Mouse (Mus musculus): ENCODE data around the gene Yes1. TPM values are rescaled to one million over a fixed set of nuclear protein-coding genes. Genes with fewer than 3 reads are reported as not detected.

Gene Yes1
- polyA plus RNA-seq (2015; fragmentation: Nextera tagmentation; extraction: Ambion mirVana) = 25.8 and 28.0 TPM in 2 replicates

- Histone ChIP-seq H3K36me3 (ENCODE audit: insufficient read depth, low read length) (no peaks in the 10 kb centered on the region), H3K4me2 (ENCODE audit: low read length) (peak within 1 kb of the TSS; percentile 78), H3K27me3 (ENCODE audit: insufficient read depth, low read length) (no peaks in the 10 kb centered on the region), H3K4me1 (replicated peaks; ENCODE audit: insufficient read depth, low read length) (0 out of 2 replicates have a peak, but pooled peaks cover 5% of the 10 kb centered on the region), H3K27ac (peak within 1 kb of the TSS; percentile 95), H3K9me3 (replicated peaks; ENCODE audit: low read length) (no peaks in the 10 kb centered on the region), H3K9ac (ENCODE audit: low read depth, low read length) (peak within 1 kb of the TSS; percentile 85), H3K4me3 (replicated peaks; ENCODE audit: low read depth, low read length) (peak within 1 kb of the TSS; percentile 95)
- ATAC-seq (replicated peaks; ENCODE audit: low FRiP score, low read depth) = peak; percentile 94
- under 1% methylated on average over 51 of the region's 69 CpGs for WGBS
- TF ChIP-seq CTCF (IDR thresholded peaks at IDR 0.05; ENCODE audit: low read depth) = no peak
- peak; percentile 93 for DNase-seq (ENCODE audit: low spot score)
Measured at GRCm38 (mm10) chr5:32610801-32611340, at the start of gene Yes1. Yes1 (plus strand) TSS chr5:32611171.

GRCm38 (mm10) chr5:32564697-32565096, 46.3 kb upstream of the Yes1 start:
- Histone ChIP-seq H3K9ac (ENCODE audit: low read depth, low read length) (no peak overlapping the region), H3K27ac (no peak overlapping the region), H3K4me2 (ENCODE audit: low read length) (no peak overlapping the region), H3K9me3 (replicated peaks; ENCODE audit: low read length) (no peaks in the 10 kb centered on the region), H3K36me3 (ENCODE audit: insufficient read depth, low read length) (no peaks in the 10 kb centered on the region), H3K4me1 (replicated peaks; ENCODE audit: insufficient read depth, low read length) (no peaks in the 10 kb centered on the region), H3K27me3 (ENCODE audit: insufficient read depth, low read length) (no peaks in the 10 kb centered on the region), H3K4me3 (replicated peaks; ENCODE audit: low read depth, low read length) (no peak overlapping the region)
- 59% methylated on average over 1 of the region's 1 CpGs for WGBS
- TF ChIP-seq CTCF (IDR thresholded peaks at IDR 0.05; ENCODE audit: low read depth) = no peak
- ATAC-seq (replicated peaks; ENCODE audit: low FRiP score, low read depth) (no peak), DNase-seq (ENCODE audit: low spot score) (no peak)

GRCm38 (mm10) chr5:32571802-32572201, 39.2 kb upstream of the Yes1 start:
- WGBS = 50% methylated on average over 5 of the region's 5 CpGs
- Histone ChIP-seq H3K4me1 (replicated peaks; ENCODE audit: insufficient read depth, low read length) (no peaks in the 10 kb centered on the region), H3K36me3 (ENCODE audit: insufficient read depth, low read length) (no peaks in the 10 kb centered on the region), H3K9me3 (replicated peaks; ENCODE audit: low read length) (no peaks in the 10 kb centered on the region), H3K27me3 (ENCODE audit: insufficient read depth, low read length) (no peaks in the 10 kb centered on the region), H3K4me2 (ENCODE audit: low read length) (no peak overlapping the region), H3K4me3 (replicated peaks; ENCODE audit: low read depth, low read length) (no peak overlapping the region), H3K27ac (no peak overlapping the region), H3K9ac (ENCODE audit: low read depth, low read length) (no peak overlapping the region)
- DNase-seq (ENCODE audit: low spot score) (no peak), ATAC-seq (replicated peaks; ENCODE audit: low FRiP score, low read depth) (no peak)
- TF ChIP-seq CTCF (IDR thresholded peaks at IDR 0.05; ENCODE audit: low read depth) = peak; percentile 30; the same call in 1 of the 2 replicates

GRCm38 (mm10) chr5:32588136-32588535, 22.8 kb upstream of the Yes1 start:
- Histone ChIP-seq H3K27me3 (ENCODE audit: insufficient read depth, low read length) (no peaks in the 10 kb centered on the region), H3K9ac (ENCODE audit: low read depth, low read length) (no peak overlapping the region), H3K4me2 (ENCODE audit: low read length) (no peak overlapping the region), H3K36me3 (ENCODE audit: insufficient read depth, low read length) (no peaks in the 10 kb centered on the region), H3K27ac (no peak overlapping the region), H3K4me1 (replicated peaks; ENCODE audit: insufficient read depth, low read length) (no peaks in the 10 kb centered on the region), H3K9me3 (replicated peaks; ENCODE audit: low read length) (no peaks in the 10 kb centered on the region), H3K4me3 (replicated peaks; ENCODE audit: low read depth, low read length) (no peak overlapping the region)
- DNase-seq (ENCODE audit: low spot score) (peak; percentile 83), ATAC-seq (replicated peaks; ENCODE audit: low FRiP score, low read depth) (no peak)
- 12% methylated on average over 5 of the region's 5 CpGs for WGBS
- peak; percentile 83 for TF ChIP-seq CTCF (IDR thresholded peaks at IDR 0.05; ENCODE audit: low read depth)

GRCm38 (mm10) chr5:32593793-32594192, 17.2 kb upstream of the Yes1 start:
- no peak for ATAC-seq (replicated peaks; ENCODE audit: low FRiP score, low read depth)

GRCm38 (mm10) chr5:32594358-32594757, 16.6 kb upstream of the Yes1 start:
- DNase-seq (ENCODE audit: low spot score) (peak; percentile 59), ATAC-seq (replicated peaks; ENCODE audit: low FRiP score, low read depth) (no peak)
- Histone ChIP-seq H3K4me2 (ENCODE audit: low read length) (no peak overlapping the region), H3K9me3 (replicated peaks; ENCODE audit: low read length) (no peaks in the 10 kb centered on the region), H3K4me3 (replicated peaks; ENCODE audit: low read depth, low read length) (no peak overlapping the region), H3K9ac (ENCODE audit: low read depth, low read length) (no peak overlapping the region), H3K36me3 (ENCODE audit: insufficient read depth, low read length) (no peaks in the 10 kb centered on the region), H3K4me1 (replicated peaks; ENCODE audit: insufficient read depth, low read length) (no peaks in the 10 kb centered on the region), H3K27me3 (ENCODE audit: insufficient read depth, low read length) (no peaks in the 10 kb centered on the region), H3K27ac (peak overlapping the region; percentile 57)
- no peak for TF ChIP-seq CTCF (IDR thresholded peaks at IDR 0.05; ENCODE audit: low read depth)
- 65% methylated on average over 5 of the region's 5 CpGs for WGBS

More at GRCm38 (mm10) chr5:32593793-32594192, 17.2 kb upstream of the Yes1 start:
- Histone ChIP-seq H3K4me2 (ENCODE audit: low read length) (no peak overlapping the region), H3K27me3 (ENCODE audit: insufficient read depth, low read length) (no peaks in the 10 kb centered on the region), H3K4me1 (replicated peaks; ENCODE audit: insufficient read depth, low read length) (no peaks in the 10 kb centered on the region), H3K27ac (no peak overlapping the region), H3K4me3 (replicated peaks; ENCODE audit: low read depth, low read length) (no peak overlapping the region), H3K9ac (ENCODE audit: low read depth, low read length) (no peak overlapping the region), H3K9me3 (replicated peaks; ENCODE audit: low read length) (no peaks in the 10 kb centered on the region), H3K36me3 (ENCODE audit: insufficient read depth, low read length) (no peaks in the 10 kb centered on the region)
- peak; percentile 81 for TF ChIP-seq CTCF (IDR thresholded peaks at IDR 0.05; ENCODE audit: low read depth)
- DNase-seq (ENCODE audit: low spot score) = peak; percentile 67
- WGBS = 16% methylated on average over 4 of the region's 4 CpGs

- Histone ChIP-seq H3K4me3 (replicated peaks; ENCODE audit: low read depth, low read length) (no peak overlapping the region), H3K36me3 (ENCODE audit: insufficient read depth, low read length) (no peaks in the 10 kb centered on the region), H3K4me1 (replicated peaks; ENCODE audit: insufficient read depth, low read length) (0 out of 2 replicates have a peak, but pooled peaks cover 5% of the 10 kb centered on the region), H3K27me3 (ENCODE audit: insufficient read depth, low read length) (no peaks in the 10 kb centered on the region), H3K4me2 (ENCODE audit: low read length) (no peak overlapping the region), H3K9me3 (replicated peaks; ENCODE audit: low read length) (no peaks in the 10 kb centered on the region), H3K27ac (no peak overlapping the region), H3K9ac (ENCODE audit: low read depth, low read length) (no peak overlapping the region)
- DNase-seq (ENCODE audit: low spot score) (no peak), ATAC-seq (replicated peaks; ENCODE audit: low FRiP score, low read depth) (no peak)
- 88% methylated on average over 1 of the region's 1 CpGs for WGBS
- TF ChIP-seq CTCF (IDR thresholded peaks at IDR 0.05; ENCODE audit: low read depth) = no peak
Measured at GRCm38 (mm10) chr5:32605911-32606310, 5.1 kb upstream of the Yes1 start.

Data from kidney, postnatal 0 days (tissue).